Mouse (Mus musculus): Measurements from ENCODE around the gene Lyst. TPM values are rescaled to one million over a fixed set of nuclear protein-coding genes. Genes with fewer than 3 reads are reported as not detected.

Lyst gene
- polyA plus RNA-seq, 1 experiment from 2014 or later: 4.7 TPM

GRCm38 (mm10) chr13:13558900-13559299 is 31.3 kb upstream of the Lyst start:
- H3K27me3 ChIP-seq: peaks cover 39% of the 10 kb centered on the region
- H3K4me1 ChIP-seq: no peaks in the 10 kb centered on the region
- H3K27ac ChIP-seq (replicated peaks): no peak overlapping the region
- no peak for ATAC-seq (ENCODE audit: low FRiP score, low read depth)
- no peaks in the 10 kb centered on the region for H3K9me3 ChIP-seq
- no peak overlapping the region for H3K4me2 ChIP-seq (replicated peaks)
- no peak overlapping the region for H3K9ac ChIP-seq (replicated peaks)
- no peaks in the 10 kb centered on the region for H3K36me3 ChIP-seq
- H3K4me3 ChIP-seq: no peak overlapping the region
- 77% methylated on average over 5 of the region's 5 CpGs for WGBS

- no peak overlapping the region for H3K4me3 ChIP-seq
- peaks cover 9% of the 10 kb centered on the region; the same call in 1 of the 2 replicates for H3K27me3 ChIP-seq
- H3K27ac ChIP-seq (replicated peaks): no peak overlapping the region
- no peaks in the 10 kb centered on the region for H3K36me3 ChIP-seq
- H3K4me2 ChIP-seq (replicated peaks): no peak overlapping the region
- no peaks in the 10 kb centered on the region for H3K9me3 ChIP-seq
- 92% methylated on average over 6 of the region's 6 CpGs for WGBS
- no peak overlapping the region for H3K9ac ChIP-seq (replicated peaks)
- no peak for ATAC-seq (ENCODE audit: low FRiP score, low read depth)
- H3K4me1 ChIP-seq: no peaks in the 10 kb centered on the region
Measured at GRCm38 (mm10) chr13:13562571-13562970, 27.6 kb upstream of the Lyst start.

- 77% methylated on average over 2 of the region's 2 CpGs for WGBS
- no peak for ATAC-seq (ENCODE audit: low FRiP score, low read depth)
- no peaks in the 10 kb centered on the region for H3K9me3 ChIP-seq
- no peak overlapping the region for H3K27ac ChIP-seq (replicated peaks)
- H3K9ac ChIP-seq (replicated peaks): no peak overlapping the region
- no peak overlapping the region for H3K4me3 ChIP-seq
- H3K27me3 ChIP-seq: 0 out of 2 replicates have a peak, but pooled peaks cover under 1% of the 10 kb centered on the region
- no peak overlapping the region for H3K4me2 ChIP-seq (replicated peaks)
- H3K4me1 ChIP-seq: no peaks in the 10 kb centered on the region
- no peaks in the 10 kb centered on the region for H3K36me3 ChIP-seq
Measured at GRCm38 (mm10) chr13:13564116-13564515, 26.1 kb upstream of the Lyst start.

- Histone ChIP-seq H3K36me3 (no peaks in the 10 kb centered on the region), H3K27ac (replicated peaks) (no peak overlapping the region), H3K4me2 (replicated peaks) (no peak overlapping the region), H3K4me3 (no peak overlapping the region), H3K4me1 (no peaks in the 10 kb centered on the region), H3K27me3 (no peaks in the 10 kb centered on the region), H3K9ac (replicated peaks) (no peak overlapping the region), H3K9me3 (no peaks in the 10 kb centered on the region)
- 71% methylated on average over 4 of the region's 4 CpGs for WGBS
- ATAC-seq (ENCODE audit: low FRiP score, low read depth): no peak
Measured at GRCm38 (mm10) chr13:13564541-13564940, 25.7 kb upstream of the Lyst start.

- ATAC-seq (ENCODE audit: low FRiP score, low read depth): no peak
- Histone ChIP-seq H3K27me3 (no peaks in the 10 kb centered on the region), H3K9ac (replicated peaks) (no peak overlapping the region), H3K27ac (replicated peaks) (no peak overlapping the region), H3K4me2 (replicated peaks) (no peak overlapping the region), H3K36me3 (no peaks in the 10 kb centered on the region), H3K4me3 (no peak overlapping the region), H3K9me3 (no peaks in the 10 kb centered on the region), H3K4me1 (no peaks in the 10 kb centered on the region)
- 92% methylated on average over 6 of the region's 6 CpGs for WGBS
Measured at GRCm38 (mm10) chr13:13567640-13568039, 22.6 kb upstream of the Lyst start.

GRCm38 (mm10) chr13:13568824-13569223 is 21.4 kb upstream of the Lyst start:
- H3K4me1 ChIP-seq: no peaks in the 10 kb centered on the region
- ATAC-seq (ENCODE audit: low FRiP score, low read depth): no peak
- WGBS: 68% methylated on average over 1 of the region's 1 CpGs
- no peaks in the 10 kb centered on the region for H3K9me3 ChIP-seq
- no peak overlapping the region for H3K27ac ChIP-seq (replicated peaks)
- no peak overlapping the region for H3K9ac ChIP-seq (replicated peaks)
- no peak overlapping the region for H3K4me2 ChIP-seq (replicated peaks)
- no peaks in the 10 kb centered on the region for H3K27me3 ChIP-seq
- H3K4me3 ChIP-seq: no peak overlapping the region
- H3K36me3 ChIP-seq: no peaks in the 10 kb centered on the region

- ATAC-seq (ENCODE audit: low FRiP score, low read depth): no peak
- no peaks in the 10 kb centered on the region for H3K9me3 ChIP-seq
Measured at GRCm38 (mm10) chr13:13569603-13570002, 20.6 kb upstream of the Lyst start.

GRCm38 (mm10) chr13:13572060-13572835 is 17.9 kb upstream of the Lyst start:
- no peak for ATAC-seq (ENCODE audit: low FRiP score, low read depth)
- WGBS: 85% methylated on average over 10 of the region's 10 CpGs
- H3K4me3 ChIP-seq: no peak overlapping the region
- H3K36me3 ChIP-seq: no peaks in the 10 kb centered on the region
- H3K9ac ChIP-seq (replicated peaks): no peak overlapping the region
- H3K27ac ChIP-seq (replicated peaks): no peak overlapping the region
- H3K9me3 ChIP-seq: no peaks in the 10 kb centered on the region
- no peaks in the 10 kb centered on the region; the same call in 1 of the 2 replicates for H3K27me3 ChIP-seq
- H3K4me1 ChIP-seq: 0 out of 2 replicates have a peak, but pooled peaks cover 3% of the 10 kb centered on the region
- no peak overlapping the region for H3K4me2 ChIP-seq (replicated peaks)

More at GRCm38 (mm10) chr13:13569603-13570002, 20.6 kb upstream of the Lyst start:
- Histone ChIP-seq H3K4me2 (replicated peaks) (no peak overlapping the region), H3K27ac (replicated peaks) (no peak overlapping the region), H3K9ac (replicated peaks) (no peak overlapping the region), H3K36me3 (no peaks in the 10 kb centered on the region), H3K4me3 (no peak overlapping the region), H3K4me1 (no peaks in the 10 kb centered on the region), H3K27me3 (no peaks in the 10 kb centered on the region)

GRCm38 (mm10) chr13:13572941-13573340 is 17.3 kb upstream of the Lyst start:
- Histone ChIP-seq H3K36me3 (no peaks in the 10 kb centered on the region), H3K9ac (replicated peaks) (no peak overlapping the region), H3K27me3 (no peaks in the 10 kb centered on the region; the same call in 1 of the 2 replicates), H3K4me1 (0 out of 2 replicates have a peak, but pooled peaks cover 3% of the 10 kb centered on the region), H3K27ac (replicated peaks) (no peak overlapping the region), H3K9me3 (no peaks in the 10 kb centered on the region), H3K4me2 (replicated peaks) (no peak overlapping the region), H3K4me3 (no peak overlapping the region)
- ATAC-seq (ENCODE audit: low FRiP score, low read depth): no peak
- WGBS: 75% methylated on average over 2 of the region's 2 CpGs

GRCm38 (mm10) chr13:13573572-13574257 is 16.5 kb upstream of the Lyst start:
- Histone ChIP-seq H3K9ac (replicated peaks) (no peak overlapping the region), H3K4me3 (no peak overlapping the region), H3K4me2 (replicated peaks) (no peak overlapping the region), H3K36me3 (no peaks in the 10 kb centered on the region), H3K9me3 (no peaks in the 10 kb centered on the region), H3K27me3 (no peaks in the 10 kb centered on the region; the same call in 1 of the 2 replicates), H3K4me1 (0 out of 2 replicates have a peak, but pooled peaks cover 3% of the 10 kb centered on the region), H3K27ac (replicated peaks) (no peak overlapping the region)
- ATAC-seq (ENCODE audit: low FRiP score, low read depth): no peak
- WGBS: 75% methylated on average over 5 of the region's 5 CpGs

GRCm38 (mm10) chr13:13574258-13574870 is 15.8 kb upstream of the Lyst start:
- Histone ChIP-seq H3K4me1 (0 out of 2 replicates have a peak, but pooled peaks cover 3% of the 10 kb centered on the region), H3K27me3 (no peaks in the 10 kb centered on the region; the same call in 1 of the 2 replicates), H3K27ac (replicated peaks) (no peak overlapping the region), H3K36me3 (no peaks in the 10 kb centered on the region), H3K9ac (replicated peaks) (no peak overlapping the region), H3K9me3 (no peaks in the 10 kb centered on the region), H3K4me2 (replicated peaks) (no peak overlapping the region), H3K4me3 (no peak overlapping the region)
- WGBS: 84% methylated on average over 8 of the region's 8 CpGs
- no peak for ATAC-seq (ENCODE audit: low FRiP score, low read depth)

GRCm38 (mm10) chr13:13575106-13575505 is 15.1 kb upstream of the Lyst start:
- Histone ChIP-seq H3K36me3 (no peaks in the 10 kb centered on the region), H3K27ac (replicated peaks) (no peak overlapping the region), H3K9ac (replicated peaks) (no peak overlapping the region), H3K27me3 (no peaks in the 10 kb centered on the region; the same call in 1 of the 2 replicates), H3K9me3 (no peaks in the 10 kb centered on the region), H3K4me2 (replicated peaks) (no peak overlapping the region), H3K4me1 (0 out of 2 replicates have a peak, but pooled peaks cover 3% of the 10 kb centered on the region), H3K4me3 (no peak overlapping the region)
- 80% methylated on average over 8 of the region's 8 CpGs for WGBS
- ATAC-seq (ENCODE audit: low FRiP score, low read depth): no peak
